Mouse (Mus musculus): ENCODE measurements around the gene Samd7. TPM values are rescaled to one million over a fixed set of nuclear protein-coding genes. Genes with fewer than 3 reads are reported as not detected.

Samd7 gene
- polyA plus RNA-seq, 1 experiment, result 0.02 TPM

- WGBS, result 1% methylated on average over 46 of the region's 75 CpGs
- H3K27me3 ChIP-seq (ENCODE audit: control insufficient read depth, insufficient read depth, low read length), result no peaks in the 10 kb centered on the region
- H3K27ac ChIP-seq (ENCODE audit: insufficient read depth, low read length), result peak overlapping the region; percentile 97
- peaks cover 2% of the 10 kb centered on the region; the same call in 1 of the 2 replicates for H3K4me1 ChIP-seq (ENCODE audit: control insufficient read depth, insufficient read depth, insufficient read length)
- peak; percentile 5 to 28 for DNase-seq (ENCODE audit: low read depth in 1 of 2, low spot score in 2 of 2)
- peak overlapping the region; percentile 91 for H3K4me3 ChIP-seq (ENCODE audit: extremely low read depth, insufficient read depth, insufficient read length)
- TF ChIP-seq CTCF (IDR thresholded peaks at IDR 0.05; ENCODE audit: extremely low read depth, insufficient read depth, insufficient read length, insufficient replicate concordance) (no peak), POLR2A (IDR thresholded peaks at IDR 0.05; ENCODE audit: low read depth, low read length) (no peak)
- no peaks in the 10 kb centered on the region for H3K36me3 ChIP-seq (ENCODE audit: control insufficient read depth, insufficient read depth, low read length)
Measured at GRCm38 (mm10) chr3:30793403-30794221, 47.5 kb downstream of the Samd7 start.

- Histone ChIP-seq H3K27me3 (ENCODE audit: control insufficient read depth, insufficient read depth, low read length) (no peaks in the 10 kb centered on the region), H3K36me3 (ENCODE audit: control insufficient read depth, insufficient read depth, low read length) (peaks cover 10% of the 10 kb centered on the region), H3K4me3 (ENCODE audit: extremely low read depth, insufficient read depth, insufficient read length) (no peak overlapping the region), H3K4me1 (ENCODE audit: control insufficient read depth, insufficient read depth, insufficient read length) (no peaks in the 10 kb centered on the region), H3K27ac (ENCODE audit: insufficient read depth, low read length) (no peak overlapping the region)
- 95% methylated on average over 3 of the region's 3 CpGs for WGBS
- DNase-seq (ENCODE audit: low read depth in 1 of 2, low spot score in 2 of 2), result no peak
- TF ChIP-seq POLR2A (IDR thresholded peaks at IDR 0.05; ENCODE audit: low read depth, low read length) (no peak), CTCF (IDR thresholded peaks at IDR 0.05; ENCODE audit: extremely low read depth, insufficient read depth, insufficient read length, insufficient replicate concordance) (no peak)
Measured at GRCm38 (mm10) chr3:30802171-30802570, 56.1 kb downstream of the Samd7 start.

- TF ChIP-seq CTCF (IDR thresholded peaks at IDR 0.05; ENCODE audit: extremely low read depth, insufficient read depth, insufficient read length, insufficient replicate concordance), result no peak
- TF ChIP-seq POLR2A (IDR thresholded peaks at IDR 0.05; ENCODE audit: low read depth, low read length), result no peak
- Histone ChIP-seq H3K4me3 (ENCODE audit: extremely low read depth, insufficient read depth, insufficient read length) (no peak overlapping the region), H3K27me3 (ENCODE audit: control insufficient read depth, insufficient read depth, low read length) (no peaks in the 10 kb centered on the region), H3K36me3 (ENCODE audit: control insufficient read depth, insufficient read depth, low read length) (peaks cover 26% of the 10 kb centered on the region), H3K27ac (ENCODE audit: insufficient read depth, low read length) (no peak overlapping the region), H3K4me1 (ENCODE audit: control insufficient read depth, insufficient read depth, insufficient read length) (no peaks in the 10 kb centered on the region)
- no peak for DNase-seq (ENCODE audit: low read depth in 1 of 2, low spot score in 2 of 2)
- WGBS, result 85% methylated on average over 3 of the region's 3 CpGs
Measured at GRCm38 (mm10) chr3:30812881-30813280, 66.8 kb downstream of the Samd7 start.

Other genes starting within 250 kb of the Samd7 start
- gene Mecom, start 198.3 kb upstream of the Samd7 start, polyA plus RNA-seq (2012; rRNA removed), result 0.47 and 0.65 TPM in 2 replicates
- 0.04 TPM in 1 of 2 replicates, not detected in the other for gene Actrt3, start 146.4 kb upstream of the Samd7 start, polyA plus RNA-seq (2012; rRNA removed)
- gene Mynn, start 144.2 kb upstream of the Samd7 start, polyA plus RNA-seq (2012; rRNA removed), result 4.7 and 9.8 TPM in 2 replicates
- gene Lrriq4, start 101.8 kb upstream of the Samd7 start, polyA plus RNA-seq (2012; rRNA removed), result not detected in 2 replicates
- gene Lrrc34, start 98.4 kb upstream of the Samd7 start, polyA plus RNA-seq (2012; rRNA removed), result 0.04 TPM in 1 of 2 replicates, not detected in the other
- not detected in 2 replicates for gene Lrrc31, start 46.5 kb upstream of the Samd7 start, polyA plus RNA-seq (2012; rRNA removed)
- 5.0 and 6.1 TPM in 2 replicates for gene Sec62, start 46.6 kb downstream of the Samd7 start, polyA plus RNA-seq (2012; rRNA removed)
- 3.5 and 3.8 TPM in 2 replicates for gene Gpr160, start 109.7 kb downstream of the Samd7 start, polyA plus RNA-seq (2012; rRNA removed)
- gene Phc3, start 223.1 kb downstream of the Samd7 start, polyA plus RNA-seq (2012; rRNA removed), result 27.0 and 31.2 TPM in 2 replicates
- gene Prkci, start 249.5 kb downstream of the Samd7 start, polyA plus RNA-seq (2012; rRNA removed), result 3.7 and 5.0 TPM in 2 replicates